Mouse (Mus musculus) neural tube, embryonic 10.5 days (tissue): ENCODE data around the gene Spic.

Experiments
- DNase-seq: peaks from one replicate; pipeline ENCODE4 v3.0.0-alpha.2; 2017; ENCODE audit warnings: low spot score; ENCODE audit errors: extremely low spot score

The Spic gene

GRCm38 (mm10) chr10:88658918-88659317 lies 25.9 kb downstream of the Spic start:
- no peak for DNase-seq

- no peak for DNase-seq
Measured at GRCm38 (mm10) chr10:88645448-88645847, 39.4 kb downstream of the Spic start.

GRCm38 (mm10) chr10:88631330-88631953 lies 53.4 kb downstream of the Spic start:
- DNase-seq, result no peak

GRCm38 (mm10) chr10:88630663-88631329 lies 54.0 kb downstream of the Spic start:
- DNase-seq, result no peak

GRCm38 (mm10) chr10:88627052-88627451 lies 57.8 kb downstream of the Spic start:
- DNase-seq, result no peak

- no peak for DNase-seq
Measured at GRCm38 (mm10) chr10:88626176-88626575, 58.6 kb downstream of the Spic start.
